In genomic region chr11:4500261-4500660, GRCm38 (mm10) we compare ENCODE assay signal across 25 mouse cellular contexts. TPM values are rescaled to one million over a fixed set of nuclear protein-coding genes. Genes with fewer than 3 reads are reported as not detected.
"Had no signal": no experiment of that assay in that cellular context is flagged by ENCODE, and none has a peak within 500 bp of the region (broad histone marks: within the 10 kb centered on the region; RNA-seq: fewer than 3 reads in every experiment).

No protein-coding gene starts in this region.

- H3K4me3 ChIP-seq: gastrocnemius, adult 2 months; heart, adult 2 months; heart, embryonic 12.5 days; hindbrain, embryonic 10.5 days; hindbrain, embryonic 12.5 days; intestine, embryonic 15.5 days; layer of hippocampus, adult 2 months; left cerebral cortex, adult 2 months; limb, embryonic 10.5 days; limb, embryonic 12.5 days; liver, embryonic 13.5 days; liver, embryonic 15.5 days had no signal

- H3K9ac ChIP-seq: heart, embryonic 12.5 days; hindbrain, embryonic 12.5 days; hindbrain, embryonic 14.5 days; intestine, embryonic 15.5 days; limb, embryonic 12.5 days; liver, embryonic 13.5 days; liver, embryonic 15.5 days; liver, postnatal 0 days had no signal

- H3K27me3 ChIP-seq: heart, embryonic 12.5 days; hindbrain, embryonic 12.5 days; intestine, embryonic 15.5 days; limb, embryonic 12.5 days; liver, embryonic 13.5 days; liver, embryonic 15.5 days had no signal

- H3K4me1 ChIP-seq: heart, embryonic 12.5 days; hindbrain, embryonic 10.5 days; hindbrain, embryonic 12.5 days; limb, embryonic 10.5 days; limb, embryonic 12.5 days; liver, embryonic 13.5 days; liver, embryonic 15.5 days had no signal

- H3K4me2 ChIP-seq: heart, embryonic 12.5 days; hindbrain, embryonic 12.5 days; hindbrain, embryonic 14.5 days; intestine, embryonic 15.5 days; limb, embryonic 12.5 days; liver, embryonic 11.5 days; liver, embryonic 13.5 days; liver, embryonic 15.5 days had no signal

- ATAC-seq: forebrain, embryonic 16.5 days; hindbrain, embryonic 16.5 days; inflammation-experienced regulatory T-cells, adult 6 months; intestine, embryonic 15.5 days; intestine, postnatal 0 days; liver, postnatal 0 days had no signal

- H3K9me3 ChIP-seq: heart, embryonic 12.5 days; hindbrain, embryonic 10.5 days; hindbrain, embryonic 12.5 days; intestine, embryonic 15.5 days; limb, embryonic 10.5 days; limb, embryonic 12.5 days; liver, embryonic 13.5 days; liver, embryonic 15.5 days had no signal

- H3K27ac ChIP-seq: gastrocnemius, adult 2 months; heart, adult 2 months; hindbrain, embryonic 10.5 days; hindbrain, embryonic 12.5 days; hindbrain, embryonic 14.5 days; intestine, embryonic 15.5 days; kidney, postnatal 0 days; layer of hippocampus, adult 2 months; left cerebral cortex, adult 2 months; limb, embryonic 10.5 days; limb, embryonic 12.5 days; liver, embryonic 13.5 days; liver, embryonic 15.5 days had no signal

- DNase-seq: gastrocnemius, adult 2 months; gastrocnemius, postnatal 10 days; gastrocnemius, postnatal 25 days; heart, adult 2 months; heart, postnatal 10 days; heart, postnatal 4 days; liver; liver, embryonic 13.5 days; liver, postnatal 0 days had no signal

RNA-seq across cellular contexts. Expression of gene Hormad2, which starts 59.4 kb away (rescaled TPM):
- polyA plus RNA-seq: heart, adult 2 months; hindbrain, embryonic 10.5 days had no signal
